Mouse (Mus musculus) 3134 (cell line): ENCODE measurements around the gene Reck.

Experiments used
- DNase-seq: peaks from one replicate; pipeline ENCODE4 v3.0.0-alpha.2; 2011; ENCODE audit warnings: low spot score; ENCODE audit not compliant: insufficient read length; ENCODE audit errors: extremely low read depth

Gene Reck

DNA sequence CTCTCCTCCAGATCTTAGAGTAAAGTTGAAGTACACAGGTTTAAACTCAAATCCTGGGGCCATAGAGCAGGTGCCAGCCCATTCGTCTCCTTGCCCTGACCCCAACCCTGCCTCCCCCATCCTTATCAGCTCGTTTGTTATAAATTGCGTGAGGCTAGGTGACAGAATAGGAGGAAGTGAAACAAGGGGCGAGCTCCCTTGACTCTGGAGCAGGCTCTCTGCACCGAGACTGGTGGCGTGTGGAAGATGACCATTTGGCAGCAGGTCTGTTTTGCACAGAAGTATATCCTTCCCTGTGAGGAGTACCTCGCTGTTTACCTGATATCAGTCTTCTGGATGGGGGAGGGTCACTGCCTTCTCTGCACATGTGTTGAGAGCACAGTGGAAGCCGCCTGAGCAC is 23.9 kb downstream of the Reck start:
- no peak for DNase-seq

DNA sequence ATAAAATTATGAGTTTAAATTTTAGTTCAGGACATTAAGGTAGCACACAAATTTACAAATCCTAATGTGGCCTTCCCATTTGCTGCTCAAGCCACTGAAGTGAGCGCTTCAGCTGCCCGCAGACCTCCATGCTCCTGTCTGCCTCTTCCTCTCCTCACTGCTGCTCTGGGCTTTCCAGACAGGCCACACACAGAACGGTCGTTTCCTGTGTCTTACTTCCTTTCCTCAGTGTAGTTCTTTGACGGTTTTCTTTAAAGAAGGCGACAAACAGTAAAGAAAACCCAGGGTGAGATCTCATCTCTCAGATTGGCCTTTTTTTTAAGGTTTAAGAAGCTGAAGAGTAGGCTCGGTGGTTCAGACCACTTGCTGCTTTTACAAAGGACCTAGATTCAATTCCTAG is 28.4 kb downstream of the Reck start:
- no peak for DNase-seq

DNA sequence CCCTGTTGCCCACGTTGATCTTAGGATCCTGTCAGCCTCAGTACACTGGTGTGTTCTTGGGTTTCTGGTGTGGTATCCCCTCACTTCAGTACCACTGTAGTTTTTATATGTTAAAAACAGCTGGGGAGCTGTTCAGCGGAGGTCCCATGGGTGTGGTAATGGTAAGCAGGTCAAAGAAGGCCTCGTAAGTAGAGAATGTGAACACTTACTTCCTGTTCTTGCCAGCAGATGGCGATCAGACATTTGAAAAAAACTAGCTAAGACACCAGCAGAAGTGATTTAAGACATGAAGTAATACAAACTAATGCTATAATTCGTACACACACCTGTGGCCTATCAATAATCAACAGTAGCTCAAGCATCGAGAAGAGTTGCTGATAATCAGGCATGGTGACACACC is 31.1 kb downstream of the Reck start:
- peak; percentile 23 for DNase-seq

DNA sequence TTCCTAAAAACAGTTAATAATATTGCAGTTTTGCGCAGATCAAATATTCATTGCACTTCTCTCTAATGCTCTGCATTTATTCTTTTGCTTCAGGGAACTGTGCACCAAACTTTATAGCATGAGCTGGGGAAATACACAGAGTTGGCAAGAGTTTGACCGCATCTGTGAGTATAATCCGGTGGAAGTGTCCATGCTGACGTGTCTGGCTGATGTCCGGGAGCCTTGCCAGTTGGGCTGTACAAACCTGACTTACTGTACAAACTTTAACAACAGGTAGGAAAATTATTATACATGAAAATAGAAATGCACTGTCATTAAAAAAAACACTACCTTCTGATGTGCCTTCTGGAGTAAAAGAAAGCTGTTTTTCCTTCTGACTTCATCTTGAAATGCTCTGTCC is 42.9 kb downstream of the Reck start:
- DNase-seq: no peak

DNA sequence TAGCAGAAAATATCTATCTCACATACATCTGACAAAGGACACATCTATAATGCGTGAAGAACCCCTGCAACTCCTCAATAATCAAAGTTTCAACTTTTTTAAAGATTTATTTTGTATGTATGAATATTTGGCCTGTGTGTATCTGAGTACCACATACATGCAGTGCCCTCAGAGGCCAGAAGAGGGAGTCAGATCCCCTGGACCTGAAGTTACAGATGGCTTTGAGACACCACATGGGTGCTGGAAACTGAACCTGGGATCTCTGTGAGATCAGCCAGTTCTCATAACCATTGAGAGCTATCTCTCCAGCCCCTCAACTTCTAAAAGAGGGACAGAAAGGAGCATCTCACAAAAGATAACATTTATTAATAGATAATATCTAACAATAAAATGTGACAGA is 45.3 kb downstream of the Reck start:
- no peak for DNase-seq

DNA sequence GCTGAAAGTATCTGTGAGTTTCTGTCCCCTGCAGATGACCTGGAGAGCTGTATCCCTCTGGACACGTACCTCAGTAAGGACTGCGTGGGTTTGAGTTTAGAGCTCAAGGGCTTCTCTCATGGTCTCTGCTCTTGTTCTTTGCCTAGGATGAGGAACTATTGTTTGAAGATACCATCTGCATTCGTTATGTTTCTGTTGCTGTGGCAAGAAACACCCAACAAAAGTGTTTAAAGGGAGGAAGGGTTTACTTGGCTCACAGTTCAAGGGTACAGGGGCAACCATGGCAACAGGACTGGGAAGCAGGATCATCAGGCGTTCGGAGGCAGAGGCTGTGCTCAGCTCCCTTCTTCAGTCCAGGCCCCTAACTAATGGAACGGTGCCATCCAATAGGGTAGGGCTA is 49.8 kb downstream of the Reck start:
- DNase-seq: no peak

DNA sequence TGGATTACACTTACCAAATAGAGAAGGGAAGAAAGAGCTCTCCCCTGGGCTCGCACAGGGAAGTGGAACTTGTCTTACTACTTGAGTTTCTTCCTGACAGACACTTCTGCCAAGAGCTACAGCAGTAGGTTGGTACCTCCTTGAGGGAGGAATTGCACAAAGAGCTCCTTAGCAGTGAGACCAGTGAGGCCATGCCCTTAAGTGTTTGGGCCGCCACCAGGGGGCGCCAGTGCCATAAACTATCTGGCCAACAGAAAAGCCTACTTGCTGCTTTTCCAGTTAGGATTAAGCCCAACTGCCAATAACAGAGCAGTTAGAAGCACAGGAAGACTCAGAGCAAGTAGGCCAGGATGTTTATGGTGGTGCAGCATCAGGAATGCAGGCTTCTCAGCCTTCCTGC is 50.4 kb downstream of the Reck start:
- DNase-seq: peak; percentile 61

DNA sequence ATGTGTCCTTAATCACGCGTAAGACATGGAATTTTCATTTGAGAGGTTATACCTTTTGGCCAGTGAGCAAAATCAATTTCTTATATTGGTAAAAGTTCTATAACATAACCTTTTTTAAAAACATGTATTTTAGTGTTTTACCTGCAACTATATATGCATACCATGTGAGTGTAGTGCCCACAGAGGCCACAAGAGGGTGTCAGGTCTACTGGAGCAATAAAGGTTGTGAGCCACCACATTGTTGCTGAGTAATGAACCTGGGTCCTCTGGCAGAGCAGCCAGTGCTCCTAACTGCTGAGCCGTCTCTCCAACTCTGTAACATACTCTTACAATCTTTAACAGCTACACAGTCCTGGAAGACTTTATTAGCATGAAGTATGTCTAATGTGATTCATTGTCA is 52.5 kb downstream of the Reck start:
- no peak for DNase-seq

DNA sequence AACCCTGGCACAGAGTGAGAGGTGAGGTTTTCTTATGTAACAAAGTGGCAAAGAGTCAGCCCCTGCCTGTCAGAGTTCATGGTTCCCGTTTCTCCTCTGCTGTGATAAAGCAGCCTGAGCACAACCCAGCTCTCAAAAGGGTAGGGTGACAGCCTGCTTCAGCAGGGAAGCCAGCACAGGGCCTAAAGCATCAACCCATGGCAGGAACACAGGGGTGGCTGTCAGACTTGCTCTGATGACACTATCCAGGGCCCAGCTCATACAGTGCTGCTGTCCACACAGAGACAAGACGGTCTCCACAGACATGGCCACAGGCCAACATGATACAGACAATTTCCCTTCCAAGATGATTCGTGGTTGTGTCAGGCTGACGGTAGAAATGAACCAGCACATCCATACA is 56.5 kb downstream of the Reck start:
- DNase-seq: no peak

DNA sequence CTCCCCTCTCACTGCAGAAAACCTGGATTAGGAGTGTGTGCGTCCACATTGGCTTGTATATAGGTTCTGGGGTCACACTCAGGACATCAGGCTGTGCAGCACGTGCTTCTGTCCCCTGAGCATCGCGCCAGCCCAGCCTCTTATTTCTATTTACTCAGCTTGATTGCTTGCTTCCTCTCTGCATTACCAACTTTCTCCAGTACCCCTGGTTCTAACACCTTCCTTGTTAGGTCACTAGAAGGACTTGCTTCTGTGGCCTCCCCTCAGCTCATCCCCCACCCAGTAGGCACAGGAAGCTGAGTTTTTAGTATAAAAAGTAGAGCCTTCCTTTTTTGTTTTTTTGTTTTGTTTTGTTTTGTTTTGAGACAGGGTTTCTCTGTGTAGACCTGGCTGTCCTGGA is 60.9 kb downstream of the Reck start:
- DNase-seq: no peak

DNA sequence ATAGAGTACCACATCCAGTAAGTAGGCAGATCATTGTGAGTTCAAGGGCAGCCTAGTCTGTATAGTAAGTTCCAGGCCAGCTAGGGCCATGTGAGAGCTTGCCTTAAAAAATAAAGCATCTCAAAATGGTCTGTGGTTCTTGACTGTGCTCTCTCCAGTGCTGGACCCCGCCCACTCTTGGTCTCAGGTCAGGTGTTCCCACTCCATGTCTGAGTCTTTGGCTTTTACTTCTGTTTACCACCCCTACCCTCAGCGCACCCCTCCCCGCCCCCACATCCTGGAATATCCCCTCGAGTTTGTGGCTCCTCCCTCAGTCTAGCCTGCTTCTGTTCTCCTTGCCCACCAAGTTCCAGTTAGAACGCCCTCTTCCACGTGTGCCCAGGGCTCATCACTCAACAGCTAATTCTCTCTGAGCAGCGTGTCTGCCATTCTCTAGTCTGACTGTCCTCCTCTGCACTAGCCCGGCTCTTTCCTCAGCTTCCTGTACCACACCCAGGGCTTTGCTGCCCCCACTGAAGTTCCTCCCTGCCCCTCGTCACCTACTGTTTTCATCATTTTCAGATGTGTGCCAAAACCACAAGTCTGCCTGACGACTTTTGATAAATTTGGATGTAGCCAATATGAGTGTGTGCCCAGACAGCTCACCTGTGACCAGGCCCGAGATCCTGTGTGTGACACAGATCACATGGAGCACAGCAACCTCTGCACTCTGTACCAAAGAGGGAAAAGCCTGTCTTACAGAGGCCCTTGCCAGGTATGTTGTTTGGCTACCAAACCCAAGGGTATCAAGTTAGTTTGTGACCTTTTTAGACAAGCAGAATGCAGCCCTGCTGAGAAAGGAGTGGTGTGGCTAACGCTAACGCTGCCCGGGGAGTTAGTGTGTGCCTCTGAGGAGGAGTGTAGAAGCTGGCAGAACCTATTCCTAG is 61.7 kb downstream of the Reck start:
- no peak for DNase-seq

DNA sequence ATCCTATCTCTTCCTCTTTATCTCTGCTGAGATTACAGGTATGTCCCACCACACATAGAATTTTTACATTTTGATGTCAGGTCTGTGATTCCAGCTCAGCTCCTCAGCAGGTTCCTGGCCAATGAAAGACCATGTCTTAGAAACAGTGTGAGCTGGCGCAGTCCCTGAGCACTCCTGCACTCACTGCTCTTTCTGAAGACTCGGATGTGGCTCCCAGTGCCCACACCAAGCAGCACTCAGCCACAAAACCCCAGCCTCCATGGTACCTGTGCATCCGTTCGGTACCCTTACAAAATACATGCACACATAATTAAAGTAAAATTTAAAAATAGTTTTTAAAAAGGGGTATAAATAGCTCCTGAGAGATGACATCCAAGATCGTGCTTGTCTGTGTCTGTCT is 66.0 kb downstream of the Reck start:
- DNase-seq: no peak

DNA sequence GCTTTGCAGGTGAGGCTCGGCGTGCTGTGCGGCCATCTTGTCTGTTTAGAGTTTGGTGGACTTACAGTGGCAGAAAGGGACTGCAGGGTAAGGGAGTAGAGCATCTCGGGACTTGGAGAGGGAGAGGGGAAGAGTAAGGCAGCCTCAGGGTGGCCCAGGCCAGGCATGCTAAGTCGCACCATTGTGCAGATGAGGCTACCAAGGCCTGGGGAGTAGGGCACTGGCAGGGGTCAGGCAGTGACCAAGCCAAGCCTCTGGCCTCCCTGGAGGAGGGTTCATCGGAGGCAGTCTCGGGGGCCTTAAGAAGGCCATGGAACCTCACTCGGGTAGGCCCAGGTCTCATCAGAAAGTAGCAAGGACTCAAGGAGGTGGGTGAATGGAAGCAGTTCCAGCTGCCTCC is 67.1 kb downstream of the Reck start:
- DNase-seq: no peak

DNA sequence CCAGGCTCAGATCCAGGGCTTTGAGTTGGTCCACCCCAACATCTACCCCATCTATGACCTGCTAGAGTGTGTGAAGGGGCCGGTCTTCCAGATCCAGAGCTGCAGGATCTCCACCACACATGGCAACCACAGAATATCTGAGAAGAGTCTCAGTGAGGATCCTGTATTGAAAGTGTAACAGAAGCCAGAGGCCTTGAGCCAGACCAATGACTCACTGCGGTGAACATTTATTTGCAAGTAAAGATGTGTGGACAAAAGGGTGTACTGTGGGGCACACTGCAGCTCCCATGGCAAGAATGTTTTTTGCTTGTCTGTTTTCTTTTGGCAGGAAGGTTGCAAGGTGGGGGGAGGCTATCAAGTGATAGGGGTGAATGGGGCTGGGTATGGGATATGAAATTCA is 72.2 kb downstream of the Reck start:
- peak; percentile 35 for DNase-seq

DNA sequence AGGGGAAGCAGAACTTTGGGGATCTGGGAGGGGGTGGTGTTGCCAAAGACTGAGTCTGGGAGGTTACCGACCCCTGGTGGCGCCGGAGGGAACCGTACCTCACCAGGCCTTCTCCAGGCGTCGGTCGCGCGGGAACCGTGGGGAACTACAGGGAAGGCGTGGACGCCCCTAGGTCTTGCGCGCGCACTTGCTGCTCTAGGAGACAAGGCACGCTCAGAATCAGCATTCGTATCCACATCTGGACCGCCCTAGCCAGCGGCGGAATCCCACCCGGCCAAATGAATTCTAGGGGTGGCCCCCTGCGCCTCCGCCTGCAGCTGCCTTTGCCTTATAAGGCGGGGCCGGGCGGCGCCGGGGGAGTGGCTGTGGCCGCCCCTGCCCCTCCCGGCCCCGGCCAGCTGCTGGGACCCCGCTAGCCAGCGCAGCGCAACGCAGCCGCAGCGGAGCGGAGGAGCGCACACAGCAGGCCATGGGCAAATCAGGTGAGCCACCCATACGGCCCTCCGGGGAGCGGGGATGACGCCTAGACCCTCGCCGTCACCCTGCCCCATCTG is 82.0 kb downstream of the Reck start, which contains the start of gene Glipr2:
Gene Glipr2 (plus strand): TSS at position 110 of the 554 bp plus-strand sequence.
- DNase-seq: peak; percentile 95

DNA sequence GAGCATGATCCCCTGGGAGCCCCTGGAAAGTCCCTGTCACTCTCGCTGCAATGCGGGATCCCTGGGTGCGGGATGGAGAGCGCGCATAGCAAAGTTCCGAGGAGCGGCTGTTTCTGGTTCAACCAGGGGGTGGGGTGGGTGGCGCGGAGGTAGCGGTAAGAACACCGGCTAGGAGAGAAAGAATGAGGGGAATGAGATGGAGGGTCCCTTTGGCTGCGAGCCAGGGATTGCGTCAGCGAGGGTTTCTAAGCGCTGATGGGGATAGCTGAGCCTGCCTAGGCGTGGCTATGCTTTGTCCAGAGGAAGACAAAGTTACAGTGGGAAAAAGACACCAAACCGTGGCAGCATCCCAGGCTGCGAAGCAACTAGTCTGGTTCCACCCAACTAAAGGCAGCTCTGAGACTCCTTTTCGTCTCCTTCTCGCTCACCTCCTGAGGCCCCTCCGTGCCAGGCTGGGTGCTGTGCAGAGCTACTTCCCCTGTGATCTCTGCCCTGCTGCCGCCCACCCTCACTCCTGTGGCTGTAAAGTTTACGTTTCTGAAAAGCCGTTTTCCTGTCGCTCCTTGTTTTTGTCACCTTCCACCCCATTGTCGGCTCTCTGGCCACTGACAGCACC is 82.6 kb downstream of the Reck start:
- DNase-seq: peak; percentile 61

DNA sequence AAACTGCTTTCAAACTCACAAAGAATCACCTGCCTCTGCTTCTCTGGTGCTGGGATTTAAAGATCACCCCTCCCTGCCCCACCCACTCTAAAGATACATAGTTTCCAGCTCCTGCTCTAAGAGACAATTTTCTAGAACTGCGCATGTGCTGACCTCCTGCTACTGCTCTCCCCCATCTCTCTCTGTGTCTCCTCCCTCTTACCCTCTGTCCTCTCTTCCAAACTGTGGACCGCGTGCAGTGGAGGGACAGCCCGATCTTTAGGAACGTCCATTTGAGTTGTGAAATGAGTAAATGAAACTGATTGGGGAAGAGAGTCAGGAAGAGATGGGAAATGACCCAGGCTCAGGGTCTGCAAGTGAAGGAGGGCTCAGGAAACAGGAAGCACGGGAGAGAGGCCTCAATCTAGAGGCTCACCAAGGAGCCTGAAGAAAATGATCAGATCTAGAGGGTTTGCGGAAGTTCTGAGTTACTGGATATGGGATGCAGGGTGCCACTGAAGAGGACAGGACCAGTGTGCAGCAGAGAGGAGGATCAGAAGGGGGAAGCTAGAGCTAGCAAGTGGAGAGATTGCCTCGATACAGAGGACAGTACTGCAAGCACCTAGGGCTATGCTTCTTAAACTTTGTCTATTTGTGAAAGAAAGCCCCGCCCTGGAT is 84.3 kb downstream of the Reck start:
- DNase-seq: no peak

DNA sequence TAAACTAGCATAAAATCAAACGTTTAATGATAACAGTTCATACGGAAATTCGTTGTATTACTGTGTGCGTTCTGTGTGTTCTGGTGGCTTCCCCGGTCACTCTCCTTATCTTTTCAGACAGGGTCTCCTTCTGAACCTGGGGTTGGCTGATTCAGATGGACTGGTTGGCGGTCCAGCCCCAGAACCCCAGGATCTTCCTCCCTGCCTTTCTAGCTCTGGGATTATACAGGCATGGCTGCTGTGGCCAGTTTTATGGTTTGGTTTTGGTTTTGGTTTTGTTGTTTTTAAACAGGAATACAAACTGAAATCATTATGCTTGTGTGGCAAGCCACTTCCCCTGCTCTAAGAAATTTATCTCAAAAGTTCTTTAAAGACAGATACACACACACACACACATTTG is 84.9 kb downstream of the Reck start:
- DNase-seq: no peak

DNA sequence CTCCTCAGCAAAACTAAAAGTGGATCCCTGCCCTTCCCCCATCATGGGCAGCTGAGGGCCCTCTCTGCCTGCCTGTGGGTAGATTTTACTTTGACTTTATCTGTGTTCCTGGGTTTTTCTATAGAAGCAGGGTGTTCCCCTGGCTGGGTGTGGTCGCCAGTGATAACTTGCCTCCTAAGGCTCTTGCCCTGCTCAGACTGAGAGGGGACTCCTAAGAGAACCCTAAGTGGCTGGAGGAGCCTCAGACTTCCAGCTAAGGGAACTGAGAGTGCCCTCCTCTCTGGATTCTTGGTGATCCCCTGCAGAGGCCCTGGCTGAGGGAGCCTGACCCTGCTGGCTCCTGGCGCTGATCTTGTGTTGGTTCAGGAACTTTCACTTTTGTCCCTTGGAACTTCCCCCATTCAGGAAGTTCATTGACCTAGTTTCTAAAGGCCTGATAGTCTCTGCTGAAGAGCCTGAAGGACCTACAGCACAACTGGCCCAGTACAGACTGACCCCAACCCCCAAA is 89.0 kb downstream of the Reck start:
- DNase-seq: no peak

DNA sequence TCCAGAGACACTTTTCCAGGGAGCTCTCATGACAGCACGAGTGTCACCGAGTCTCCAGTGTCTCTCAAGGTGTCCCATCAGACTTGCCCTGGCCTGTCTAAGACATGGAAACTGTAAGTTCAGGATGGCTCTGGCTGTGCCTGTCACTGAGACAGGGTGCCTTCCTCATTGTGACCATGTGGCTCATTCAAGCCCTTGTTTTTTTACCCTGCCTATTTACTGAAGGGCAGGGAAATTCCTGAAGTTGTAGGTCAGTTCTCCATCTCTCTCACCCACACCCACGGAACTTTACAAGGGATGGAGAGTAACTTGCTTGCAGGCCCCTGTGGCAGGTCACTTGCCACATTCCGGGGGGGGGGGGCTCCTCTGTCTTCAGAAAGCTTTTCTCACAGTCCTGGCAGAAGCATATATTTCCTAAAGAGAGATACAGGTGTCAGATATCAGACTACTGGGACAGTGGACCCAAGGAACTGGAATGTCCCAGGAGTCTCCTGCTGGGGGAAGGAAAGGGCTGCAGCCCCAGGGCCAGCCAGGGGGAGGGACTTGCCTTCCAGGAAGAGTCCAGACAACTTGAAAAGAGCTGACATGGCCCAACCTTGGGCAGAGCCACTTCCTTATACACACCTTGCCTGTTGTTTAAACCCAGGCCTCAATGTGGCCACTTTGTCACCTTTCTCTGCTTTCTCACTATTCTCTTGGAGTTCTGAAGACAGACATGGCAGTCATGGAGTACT is 89.8 kb downstream of the Reck start:
- peak; percentile 50 for DNase-seq
